Mouse (Mus musculus): ENCODE measurements around the gene Gm3448.
"Not testable (repeated sequence)": the region's sequence is repeated elsewhere in the genome, so short reads cannot be mapped to it uniquely, and the experiment has no call there.

Gene Gm3448

DNA sequence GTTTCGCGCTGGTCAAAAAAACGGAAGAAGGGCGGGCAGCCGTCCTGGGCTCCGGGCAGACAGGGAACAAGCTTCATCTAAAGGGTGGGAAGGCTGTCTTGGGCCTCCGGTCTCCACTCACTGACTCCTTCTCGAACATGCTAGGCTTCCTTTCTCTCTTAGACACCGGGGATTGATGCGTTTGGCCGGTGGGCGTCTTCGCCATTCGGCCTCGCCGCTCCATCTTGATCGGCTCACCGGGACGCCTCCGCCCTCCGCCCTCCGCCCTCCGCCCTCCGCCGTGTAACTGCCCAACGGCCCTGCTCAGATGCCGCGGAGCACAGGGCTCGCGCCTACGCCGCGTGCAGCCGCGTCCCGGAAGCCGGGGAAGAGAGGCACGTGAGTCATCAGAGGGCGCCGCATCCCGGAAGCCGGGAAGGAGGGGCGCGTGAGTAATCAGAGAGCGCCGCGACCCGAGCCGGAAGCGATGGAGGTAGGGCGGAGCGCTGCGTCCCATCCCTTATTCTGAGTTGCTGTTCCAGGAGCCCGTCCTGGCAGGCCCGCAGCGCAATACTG lies at the start of gene Gm3448, which contains the start of the genes Ermard and Tcte3:
Gene Gm3448, minus strand, starts transcription at position 363 of the 555 bp plus-strand sequence.
Gene Ermard, plus strand, starts transcription at position 34 of the 555 bp plus-strand sequence.
Gene Tcte3, minus strand, starts transcription at position 314 of the 555 bp plus-strand sequence.
- DNase-seq (ENCODE audit: low read depth, low spot score), result not testable (repeated sequence)

DNA sequence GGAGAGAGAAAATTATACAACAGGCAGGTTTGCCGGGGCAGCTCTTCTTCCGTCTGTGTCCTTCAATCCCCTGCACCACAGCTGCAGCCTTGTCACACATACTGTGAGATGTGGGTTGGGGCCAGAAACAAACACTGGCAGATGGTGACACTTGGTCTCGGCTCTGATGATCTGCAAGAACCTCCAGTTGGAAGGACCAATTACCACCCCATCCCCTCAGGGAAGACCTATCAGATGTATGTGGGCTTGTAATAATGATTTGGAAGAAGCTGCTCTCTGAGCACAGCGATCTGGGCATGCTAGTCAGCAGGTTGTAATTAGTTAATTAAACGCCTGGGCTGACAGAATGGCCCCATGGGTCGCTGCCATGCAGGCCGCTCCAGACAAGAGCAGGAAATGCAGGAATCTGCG lies 47.3 kb upstream of the Gm3448 start:
- DNase-seq (ENCODE audit: low read depth, low spot score), result no peak

GRCm38 (mm10) chr17:15088166-15088565 lies 46.8 kb upstream of the Gm3448 start:
- no peak for DNase-seq (ENCODE audit: low read depth, low spot score)

DNA sequence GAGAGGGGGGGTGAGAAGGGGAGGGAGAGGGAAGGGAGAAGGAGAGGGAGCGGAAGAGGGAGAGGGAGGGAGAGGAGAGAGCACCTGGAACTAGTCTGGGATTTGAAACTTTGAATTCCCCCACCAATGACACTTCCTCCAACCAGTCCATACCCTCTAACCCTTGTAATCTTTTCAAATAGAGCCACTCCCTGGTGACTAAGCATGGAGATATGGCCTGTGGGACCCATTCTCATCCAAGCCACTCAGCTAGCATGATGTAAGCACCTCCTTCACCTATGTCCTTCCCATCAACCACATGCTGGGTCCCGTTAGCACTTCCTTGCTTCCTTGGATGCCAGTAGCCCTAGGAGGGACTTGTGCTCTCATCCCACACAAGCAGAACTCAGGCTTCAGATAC lies 43.7 kb upstream of the Gm3448 start:
- no peak for DNase-seq (ENCODE audit: low read depth, low spot score)

GRCm38 (mm10) chr17:15084226-15084848 lies 43.0 kb upstream of the Gm3448 start:
- DNase-seq (ENCODE audit: low read depth, low spot score), result no peak

GRCm38 (mm10) chr17:15077536-15077935 lies 36.2 kb upstream of the Gm3448 start:
- no peak for DNase-seq (ENCODE audit: low read depth, low spot score)

GRCm38 (mm10) chr17:15075033-15075432 lies 33.7 kb upstream of the Gm3448 start:
- no peak for DNase-seq (ENCODE audit: low read depth, low spot score)

GRCm38 (mm10) chr17:15072211-15072610 lies 30.9 kb upstream of the Gm3448 start:
- no peak for DNase-seq (ENCODE audit: low read depth, low spot score)

- DNase-seq (ENCODE audit: low read depth, low spot score), result peak; percentile 31
These were observed 27.8 kb upstream of the Gm3448 start for GRCm38 (mm10) chr17:15069124-15069523.

DNA sequence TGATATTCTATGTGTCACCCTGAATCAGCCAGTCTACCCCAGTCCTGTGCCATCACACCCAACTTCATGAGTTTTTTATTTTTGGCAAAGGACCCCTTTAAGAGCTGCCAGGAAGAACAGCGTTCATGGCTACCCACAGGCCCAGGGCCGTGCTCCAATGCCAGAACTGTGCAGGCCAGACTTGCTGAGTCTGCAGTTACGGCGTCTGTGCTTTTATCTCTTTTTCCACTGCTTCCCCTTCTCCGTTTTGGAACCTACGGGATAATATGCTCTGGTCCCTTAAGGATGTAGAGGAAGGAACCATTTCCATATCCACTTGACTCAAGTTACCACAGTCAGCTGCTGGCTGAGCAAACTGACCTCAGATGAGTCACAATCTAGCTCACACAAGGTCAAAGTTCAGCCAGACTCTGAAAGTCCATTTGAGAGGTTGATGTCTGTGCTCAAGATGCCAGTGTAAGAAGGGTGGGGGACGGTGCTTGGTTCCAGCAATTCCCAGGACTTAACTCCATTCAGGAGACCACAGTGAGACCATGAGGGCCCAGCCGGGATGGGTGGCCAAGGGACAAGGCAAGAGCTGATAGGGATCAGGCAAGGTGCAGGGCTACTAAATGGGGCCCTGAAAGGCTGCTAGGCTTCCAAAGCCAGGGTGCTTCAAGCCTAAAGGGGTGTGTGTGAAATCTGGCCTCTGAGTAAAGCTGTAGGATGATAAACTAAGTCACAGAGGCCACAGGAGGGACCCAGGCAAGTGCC lies 26.9 kb upstream of the Gm3448 start:
- no peak for DNase-seq (ENCODE audit: low read depth, low spot score)

GRCm38 (mm10) chr17:15066911-15067310 lies 25.6 kb upstream of the Gm3448 start:
- no peak for DNase-seq (ENCODE audit: low read depth, low spot score)

GRCm38 (mm10) chr17:15066066-15066465 lies 24.7 kb upstream of the Gm3448 start:
- no peak for DNase-seq (ENCODE audit: low read depth, low spot score)

- peak; percentile 66 for DNase-seq (ENCODE audit: low read depth, low spot score)
These were observed 24.2 kb upstream of the Gm3448 start for GRCm38 (mm10) chr17:15065391-15066024.

DNA sequence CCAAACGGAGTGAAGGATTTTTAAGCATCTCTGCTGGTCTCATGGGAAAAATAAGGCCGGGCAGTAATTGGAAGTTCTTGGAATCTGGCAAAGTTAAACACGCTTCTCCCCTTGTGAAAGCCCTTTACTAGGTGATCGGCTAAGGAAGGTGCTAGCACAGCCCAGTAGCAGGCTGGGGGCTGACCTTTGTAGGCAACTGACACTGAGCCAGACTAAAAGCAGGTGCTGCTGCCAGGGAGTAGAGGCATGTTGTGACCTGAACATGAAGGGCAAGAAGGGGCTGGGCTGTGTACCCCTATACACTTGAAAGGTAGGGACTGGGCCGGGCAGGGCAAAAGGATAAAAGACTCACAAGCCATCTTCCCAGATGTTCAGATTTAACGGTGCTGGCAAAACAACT lies 19.0 kb upstream of the Gm3448 start:
- no peak for DNase-seq (ENCODE audit: low read depth, low spot score)

DNA sequence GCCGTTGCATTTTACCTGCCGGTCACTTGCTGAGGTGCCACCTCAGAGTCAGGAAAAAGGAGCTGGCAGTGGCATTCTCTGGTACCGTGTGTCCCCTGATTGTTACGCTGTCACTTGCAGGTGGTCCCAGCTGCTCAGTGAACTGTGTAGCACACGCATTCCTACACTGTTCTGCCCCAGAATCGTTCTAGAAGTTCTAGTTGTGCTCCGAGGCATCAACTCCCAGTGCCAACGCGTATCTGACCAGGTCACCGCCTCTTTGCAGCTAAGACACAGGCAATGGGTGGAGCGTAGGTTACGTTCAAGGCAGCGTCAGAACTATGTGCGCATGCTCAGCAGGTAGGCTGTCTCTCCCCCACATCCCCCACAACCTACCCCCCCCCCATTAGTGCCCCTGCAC lies 18.3 kb upstream of the Gm3448 start:
- DNase-seq (ENCODE audit: low read depth, low spot score), result no peak

GRCm38 (mm10) chr17:15058161-15058591 lies 16.8 kb upstream of the Gm3448 start:
- DNase-seq (ENCODE audit: low read depth, low spot score), result no peak

- DNase-seq (ENCODE audit: low read depth, low spot score), result peak; percentile 78
These were observed 14.6 kb upstream of the Gm3448 start for GRCm38 (mm10) chr17:15055925-15056324.

GRCm38 (mm10) chr17:15053829-15054200 lies 12.5 kb upstream of the Gm3448 start:
- DNase-seq (ENCODE audit: low read depth, low spot score), result not testable (repeated sequence)

DNA sequence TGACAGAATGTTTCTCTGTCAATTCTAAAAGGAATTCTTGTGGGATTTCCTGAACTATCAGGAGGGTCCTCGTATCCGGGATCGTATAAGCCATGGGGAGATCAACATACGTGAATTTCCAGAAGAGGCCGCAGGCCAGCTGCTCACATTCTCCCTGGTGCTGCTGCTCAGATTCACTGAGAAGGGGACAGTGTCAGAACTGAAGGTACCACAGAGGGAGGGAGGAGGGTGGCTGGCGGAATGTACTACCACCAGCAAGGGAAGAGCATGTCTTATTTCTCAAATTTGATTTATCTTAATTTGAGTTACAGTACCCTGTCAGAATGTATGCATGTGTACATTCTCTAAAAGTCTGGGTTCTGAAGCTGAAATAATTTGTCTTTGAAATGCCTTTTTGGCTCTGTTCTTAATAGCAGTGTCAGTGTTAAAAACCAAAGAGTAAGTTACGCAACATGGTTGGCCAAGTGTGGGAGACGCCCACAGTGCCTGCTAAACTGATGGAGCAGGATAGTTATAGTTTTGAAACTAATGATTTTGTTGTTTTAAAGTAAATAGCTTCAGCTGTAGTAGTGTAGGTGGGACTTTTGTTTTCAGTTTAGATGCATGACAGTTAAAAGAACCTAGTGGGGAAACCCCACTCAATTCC lies 12.0 kb upstream of the Gm3448 start:
- not testable (repeated sequence) for DNase-seq (ENCODE audit: low read depth, low spot score)

GRCm38 (mm10) chr17:15052766-15053165 lies 11.4 kb upstream of the Gm3448 start:
- not testable (repeated sequence) for DNase-seq (ENCODE audit: low read depth, low spot score)

- not testable (repeated sequence) for DNase-seq (ENCODE audit: low read depth, low spot score)
These were observed 9.0 kb upstream of the Gm3448 start for GRCm38 (mm10) chr17:15050338-15050737.

DNA sequence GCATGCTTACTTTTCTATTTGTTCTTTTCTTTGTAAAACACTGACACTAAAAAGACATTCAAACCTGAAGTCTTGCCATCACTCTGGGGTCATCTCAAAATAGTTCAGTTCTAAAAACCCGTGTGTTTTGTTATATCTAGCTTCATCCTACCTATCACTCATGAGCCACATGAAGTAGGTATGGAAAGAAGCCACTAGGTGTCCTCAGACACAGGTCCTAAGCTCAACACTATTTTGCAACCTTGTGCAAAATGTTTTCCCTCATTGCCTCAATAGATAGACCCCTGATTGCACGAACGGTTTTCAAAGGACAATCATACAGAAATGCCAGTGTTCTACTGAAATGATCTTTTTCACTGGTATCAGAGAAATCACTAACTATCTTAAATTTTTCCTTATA lies 882 bp downstream of the Gm3448 start:
- not testable (repeated sequence) for DNase-seq (ENCODE audit: low read depth, low spot score)
